Mouse (Mus musculus) erythroblast, embryonic 14.5 days (primary cell): ENCODE measurements around the gene Gipc2.
"Not testable (repeated sequence)": the region's sequence is repeated elsewhere in the genome, so short reads cannot be mapped to it uniquely, and the experiment has no call there.

Experiments
- GATA1 ChIP-seq: IDR thresholded peaks from 2 replicates; pipeline ENCODE4 v1.6.1; 2012; ENCODE audit warnings: low read length, inconsistent platforms, mixed read lengths
- TAL1 ChIP-seq: IDR thresholded peaks from 3 replicates; pipeline ENCODE4 v1.6.1; 2012; ENCODE audit warnings: low read length, inconsistent platforms, mixed read lengths

DNA sequence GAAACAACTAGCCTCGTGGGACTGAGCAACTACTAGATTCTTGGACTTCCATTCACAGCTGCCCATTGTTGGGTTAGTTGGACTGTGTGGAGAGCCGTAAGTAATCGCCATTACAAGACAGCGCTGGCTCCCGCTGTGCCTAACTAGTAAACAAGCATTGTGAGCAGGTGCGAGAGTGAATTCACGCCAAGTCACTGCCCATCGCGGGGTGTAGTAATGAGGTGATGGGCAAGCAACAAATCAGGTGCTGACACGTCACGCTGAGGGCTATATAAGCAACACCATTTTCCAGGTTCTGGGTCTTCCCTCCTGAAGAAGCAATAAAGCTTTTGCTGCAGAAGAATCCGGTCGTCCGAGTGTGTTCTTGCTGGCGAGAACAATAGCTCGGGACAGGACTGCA lies 29.9 kb downstream of the Gipc2 start:
- not testable (repeated sequence) for TF ChIP-seq TAL1, GATA1
